Mouse (Mus musculus): Measurements from ENCODE around the gene Faap24. TPM values are rescaled to one million over a fixed set of nuclear protein-coding genes. Genes with fewer than 3 reads are reported as not detected.

Faap24 gene
- 19.9 and 22.4 TPM in 2 replicates for polyA plus RNA-seq (2014; fragmentation: Nextera tagmentation; extraction: Ambion mirVana)

DNA sequence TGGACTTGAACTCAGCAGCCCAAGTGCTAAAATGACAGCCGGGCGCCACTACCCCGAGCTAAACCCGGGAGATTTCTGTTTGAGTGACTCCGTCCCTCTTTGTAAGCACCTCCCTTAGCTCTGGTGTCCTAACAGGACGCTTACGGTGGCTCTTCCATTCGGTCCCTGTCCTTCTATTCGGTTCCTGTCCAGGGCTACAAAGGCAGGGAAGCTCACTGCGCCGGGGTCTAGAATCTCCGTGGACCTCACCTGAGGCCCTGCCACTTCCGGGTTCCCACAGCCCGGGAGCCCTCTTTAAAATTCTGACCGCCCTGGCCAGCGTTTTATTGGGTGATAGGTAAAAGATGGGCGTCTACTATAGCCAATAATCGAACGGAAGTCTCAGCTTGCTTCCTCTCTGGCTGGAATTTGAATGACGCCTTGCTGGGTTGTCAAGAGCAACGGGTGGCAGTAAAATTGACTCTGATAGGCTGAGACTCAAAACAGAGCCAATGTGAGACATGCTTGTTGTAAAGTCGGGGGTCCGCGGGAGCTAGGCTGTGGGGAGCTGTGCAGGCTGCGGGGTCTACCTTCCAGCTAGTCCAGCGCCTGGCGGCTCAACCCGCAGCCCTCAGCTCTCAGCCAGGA is at the start of gene Faap24, which contains the start of gene Cep89:
Faap24 (minus strand) TSS at position 295 of the 627 bp plus-strand sequence.
Cep89 (plus strand) TSS at position 494 of the 627 bp plus-strand sequence.
- Histone ChIP-seq H3K4me3 (ENCODE audit: low read depth, low read length) (peak within 1 kb of the TSS; percentile 63), H3K4me1 (ENCODE audit: control insufficient read depth, insufficient read depth, low read length) (peaks cover 3% of the 10 kb centered on the region), H3K36me3 (ENCODE audit: control insufficient read depth, insufficient read depth, low read length) (peaks cover 11% of the 10 kb centered on the region), H3K27ac (ENCODE audit: low read depth, low read length) (no peak within 1 kb of the TSS), H3K27me3 (ENCODE audit: control insufficient read depth, insufficient read depth, low read length) (no peaks in the 10 kb centered on the region), H3K9ac (ENCODE audit: low read length) (peak within 1 kb of the TSS; percentile 67), H3K4me2 (ENCODE audit: low read depth) (peak within 1 kb of the TSS; percentile 74), H3K9me3 (ENCODE audit: control insufficient read depth, low read length) (no peaks in the 10 kb centered on the region)
- peak; percentile 95 for DNase-seq (ENCODE audit: low spot score)
- ATAC-seq (ENCODE audit: insufficient read depth, low FRiP score, low TSS enrichment) = peak; percentile 99
- under 1% methylated on average over 28 of the region's 28 CpGs for WGBS

DNA sequence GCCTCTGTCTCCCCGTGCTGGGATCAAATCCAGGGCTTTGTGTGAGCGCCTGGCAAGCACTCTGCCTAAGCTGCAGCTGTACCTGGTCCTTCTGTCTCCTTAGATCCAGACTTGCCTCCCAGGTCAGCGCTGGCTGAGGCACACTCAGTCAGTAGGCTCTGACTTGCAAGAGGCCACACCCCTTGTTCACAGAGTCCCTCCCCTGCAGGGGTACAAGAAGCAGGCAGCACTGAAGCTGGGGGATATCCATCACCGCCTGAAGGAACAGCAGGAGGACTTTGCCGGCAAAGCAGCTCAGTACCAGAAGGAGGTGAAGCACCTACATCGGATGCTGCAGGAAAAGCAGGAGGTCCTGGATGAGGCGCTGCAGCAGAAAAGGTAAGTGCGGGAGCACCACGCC is 38.6 kb upstream of the Faap24 start:
- ATAC-seq (ENCODE audit: insufficient read depth, low FRiP score, low TSS enrichment) (no peak), DNase-seq (ENCODE audit: low spot score) (no peak)
- Histone ChIP-seq H3K27me3 (ENCODE audit: control insufficient read depth, insufficient read depth, low read length) (no peaks in the 10 kb centered on the region), H3K4me3 (ENCODE audit: low read depth, low read length) (no peak overlapping the region), H3K4me1 (ENCODE audit: control insufficient read depth, insufficient read depth, low read length) (no peaks in the 10 kb centered on the region), H3K27ac (ENCODE audit: low read depth, low read length) (no peak overlapping the region), H3K4me2 (ENCODE audit: low read depth) (no peak overlapping the region), H3K9me3 (ENCODE audit: control insufficient read depth, low read length) (no peaks in the 10 kb centered on the region), H3K9ac (ENCODE audit: low read length) (no peak overlapping the region), H3K36me3 (ENCODE audit: control insufficient read depth, insufficient read depth, low read length) (peaks cover 18% of the 10 kb centered on the region)
- WGBS = 83% methylated on average over 9 of the region's 9 CpGs

DNA sequence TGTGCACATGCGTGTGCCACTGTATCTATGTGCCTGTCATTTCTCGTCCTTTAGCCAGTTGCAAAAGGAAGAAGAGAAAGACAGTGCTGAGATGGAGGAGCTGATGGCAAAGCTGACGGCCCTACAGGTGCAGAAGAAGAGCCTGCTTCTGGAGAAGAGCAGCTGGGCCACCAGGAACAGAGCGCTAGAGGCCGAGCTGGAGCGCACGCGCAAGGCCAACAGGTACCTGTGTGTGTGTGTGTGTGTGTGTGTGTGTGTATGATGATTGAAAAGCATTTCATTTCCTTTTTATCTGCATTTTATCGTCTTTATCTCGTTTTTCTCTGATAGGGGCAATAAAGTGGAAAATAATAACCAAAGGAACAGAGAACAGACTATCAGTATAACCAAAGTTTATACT is 31.5 kb upstream of the Faap24 start:
- H3K4me3 ChIP-seq (ENCODE audit: low read depth, low read length) = no peak overlapping the region
- H3K27me3 ChIP-seq (ENCODE audit: control insufficient read depth, insufficient read depth, low read length) = no peaks in the 10 kb centered on the region
- ATAC-seq (ENCODE audit: insufficient read depth, low FRiP score, low TSS enrichment) (no peak), DNase-seq (ENCODE audit: low spot score) (no peak)
- WGBS = 92% methylated on average over 10 of the region's 10 CpGs
- H3K36me3 ChIP-seq (ENCODE audit: control insufficient read depth, insufficient read depth, low read length) = peaks cover 10% of the 10 kb centered on the region
- H3K4me2 ChIP-seq (ENCODE audit: low read depth) = no peak overlapping the region
- H3K27ac ChIP-seq (ENCODE audit: low read depth, low read length) = no peak overlapping the region
- H3K4me1 ChIP-seq (ENCODE audit: control insufficient read depth, insufficient read depth, low read length) = no peaks in the 10 kb centered on the region
- H3K9ac ChIP-seq (ENCODE audit: low read length) = no peak overlapping the region
- H3K9me3 ChIP-seq (ENCODE audit: control insufficient read depth, low read length) = no peaks in the 10 kb centered on the region

DNA sequence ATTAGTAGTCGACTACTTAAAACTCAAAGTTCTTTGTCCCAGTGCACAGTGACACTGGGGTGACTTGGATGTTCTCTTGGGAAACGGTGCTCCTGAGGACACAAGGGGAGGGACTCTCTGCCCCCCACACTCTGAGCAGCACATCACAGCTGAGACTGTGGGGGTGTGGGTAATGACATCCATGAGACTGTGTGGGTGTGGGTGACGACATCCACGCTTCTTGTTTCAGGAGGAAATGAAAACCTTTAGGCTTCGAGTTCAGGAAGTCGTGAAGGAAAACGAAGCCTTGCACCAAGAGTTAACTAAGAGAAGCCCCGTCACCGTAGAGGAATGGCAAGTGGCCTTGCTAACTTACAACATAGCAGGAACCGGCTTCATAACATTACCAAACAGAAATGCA is 26.4 kb upstream of the Faap24 start:
- no peaks in the 10 kb centered on the region; the same call in none of the 2 replicates for H3K36me3 ChIP-seq (ENCODE audit: control insufficient read depth, insufficient read depth, low read length)
- WGBS = 94% methylated on average over 10 of the region's 10 CpGs
- no peak overlapping the region for H3K4me3 ChIP-seq (ENCODE audit: low read depth, low read length)
- no peak overlapping the region for H3K4me2 ChIP-seq (ENCODE audit: low read depth)
- no peaks in the 10 kb centered on the region for H3K9me3 ChIP-seq (ENCODE audit: control insufficient read depth, low read length)
- DNase-seq (ENCODE audit: low spot score) (no peak), ATAC-seq (ENCODE audit: insufficient read depth, low FRiP score, low TSS enrichment) (no peak)
- no peaks in the 10 kb centered on the region for H3K4me1 ChIP-seq (ENCODE audit: control insufficient read depth, insufficient read depth, low read length)
- no peak overlapping the region for H3K27ac ChIP-seq (ENCODE audit: low read depth, low read length)
- H3K27me3 ChIP-seq (ENCODE audit: control insufficient read depth, insufficient read depth, low read length) = no peaks in the 10 kb centered on the region
- H3K9ac ChIP-seq (ENCODE audit: low read length) = no peak overlapping the region

DNA sequence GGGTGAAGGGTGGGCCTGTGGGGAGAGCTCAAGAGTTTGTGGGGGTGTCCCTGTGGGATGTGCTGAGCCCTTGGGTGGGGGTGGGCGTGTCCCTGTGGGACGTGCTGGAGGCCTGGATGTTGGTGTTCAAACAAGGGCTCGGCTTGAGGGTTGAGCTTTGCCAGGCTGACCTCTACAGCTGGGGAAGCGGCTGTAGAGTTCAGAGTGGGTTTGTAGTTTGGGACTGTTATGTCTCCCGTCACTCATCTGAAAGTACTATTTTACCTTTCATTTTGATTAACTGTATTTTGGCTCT is 20.0 kb upstream of the Faap24 start:
- 88% methylated on average over 5 of the region's 5 CpGs for WGBS
- no peak for DNase-seq (ENCODE audit: low spot score)
- H3K36me3 ChIP-seq (ENCODE audit: control insufficient read depth, insufficient read depth, low read length) = peaks cover 3% of the 10 kb centered on the region

DNA sequence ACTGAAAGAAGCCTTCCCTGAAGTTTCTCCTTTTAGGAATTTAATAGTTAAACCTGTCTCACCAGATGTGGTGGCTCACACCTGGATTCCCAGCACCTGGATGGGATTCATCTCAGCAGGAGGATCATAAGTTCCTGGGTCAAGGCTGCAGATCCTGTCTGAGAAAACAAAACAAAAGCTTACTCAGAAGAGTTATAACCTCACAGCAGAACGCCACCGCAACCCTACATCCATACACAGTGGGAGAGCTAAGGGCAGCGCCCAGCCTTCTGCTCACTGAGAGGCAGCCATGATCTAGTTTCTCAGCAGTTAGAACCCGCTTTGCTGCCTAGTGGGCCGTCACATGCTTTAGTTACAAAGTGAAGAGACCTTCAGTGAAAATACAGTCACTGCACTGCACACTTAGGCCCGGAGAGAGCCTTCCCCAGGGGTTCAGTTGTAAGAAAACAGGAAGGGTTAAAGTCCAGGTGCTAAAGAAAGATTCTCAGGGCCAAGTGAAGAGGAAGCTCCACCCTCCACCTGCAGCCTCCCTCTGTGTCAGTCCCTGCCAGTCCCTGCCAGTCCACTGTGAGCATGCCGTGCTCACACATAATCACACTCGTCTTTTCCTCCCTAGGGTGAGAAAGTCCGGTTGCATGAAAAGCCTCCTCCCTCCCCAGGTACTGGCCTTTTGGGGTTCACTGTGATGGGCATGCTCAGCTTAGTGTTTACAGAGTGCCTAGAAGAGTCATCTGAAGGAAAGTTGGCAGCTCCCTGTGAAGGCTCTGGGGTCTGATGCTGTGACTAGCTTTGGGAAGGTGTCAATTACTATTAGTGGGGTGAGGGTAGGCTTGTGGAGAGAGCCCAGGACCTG is 19.4 kb upstream of the Faap24 start:
- no peak overlapping the region for H3K4me2 ChIP-seq (ENCODE audit: low read depth)
- H3K4me3 ChIP-seq (ENCODE audit: low read depth, low read length) = no peak overlapping the region
- H3K4me1 ChIP-seq (ENCODE audit: control insufficient read depth, insufficient read depth, low read length) = no peaks in the 10 kb centered on the region
- no peak overlapping the region for H3K9ac ChIP-seq (ENCODE audit: low read length)
- WGBS = 82% methylated on average over 9 of the region's 9 CpGs
- H3K9me3 ChIP-seq (ENCODE audit: control insufficient read depth, low read length) = no peaks in the 10 kb centered on the region
- no peak for ATAC-seq (ENCODE audit: insufficient read depth, low FRiP score, low TSS enrichment)
- DNase-seq (ENCODE audit: low spot score) = no peak
- H3K27me3 ChIP-seq (ENCODE audit: control insufficient read depth, insufficient read depth, low read length) = no peaks in the 10 kb centered on the region
- H3K36me3 ChIP-seq (ENCODE audit: control insufficient read depth, insufficient read depth, low read length) = peaks cover 3% of the 10 kb centered on the region; the same call in 1 of the 2 replicates
- H3K27ac ChIP-seq (ENCODE audit: low read depth, low read length) = no peak overlapping the region

More for the DNA sequence above, 20.0 kb upstream of the Faap24 start:
- no peak overlapping the region for H3K9ac ChIP-seq (ENCODE audit: low read length)
- no peak overlapping the region for H3K4me2 ChIP-seq (ENCODE audit: low read depth)
- H3K27ac ChIP-seq (ENCODE audit: low read depth, low read length) = no peak overlapping the region
- H3K9me3 ChIP-seq (ENCODE audit: control insufficient read depth, low read length) = no peaks in the 10 kb centered on the region
- ATAC-seq (ENCODE audit: insufficient read depth, low FRiP score, low TSS enrichment) = no peak
- no peaks in the 10 kb centered on the region for H3K4me1 ChIP-seq (ENCODE audit: control insufficient read depth, insufficient read depth, low read length)
- no peaks in the 10 kb centered on the region for H3K27me3 ChIP-seq (ENCODE audit: control insufficient read depth, insufficient read depth, low read length)
- no peak overlapping the region for H3K4me3 ChIP-seq (ENCODE audit: low read depth, low read length)

DNA sequence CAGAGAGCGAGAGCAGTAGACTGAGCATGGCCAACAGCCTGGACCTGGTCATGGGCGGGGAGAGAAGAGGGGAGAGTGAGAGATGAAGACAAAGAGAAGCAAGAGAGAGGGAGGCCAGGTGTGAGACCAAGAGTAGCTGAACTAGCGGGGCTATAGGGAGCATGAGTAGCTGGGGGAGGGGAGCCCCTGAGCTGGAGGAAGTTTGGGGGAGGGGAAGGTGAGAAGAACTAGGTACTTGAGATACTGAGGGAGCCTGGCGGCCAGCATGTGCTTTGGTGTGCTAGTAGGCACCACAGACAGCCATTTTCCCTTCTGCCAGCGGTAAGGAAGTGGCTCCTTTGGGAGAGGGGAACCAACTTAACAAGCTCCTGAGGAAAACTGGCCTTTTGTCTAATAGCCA is 18.6 kb upstream of the Faap24 start:
- WGBS = 69% methylated on average over 5 of the region's 5 CpGs
- Histone ChIP-seq H3K36me3 (ENCODE audit: control insufficient read depth, insufficient read depth, low read length) (peaks cover 3% of the 10 kb centered on the region), H3K4me2 (ENCODE audit: low read depth) (no peak overlapping the region), H3K9ac (ENCODE audit: low read length) (no peak overlapping the region), H3K4me3 (ENCODE audit: low read depth, low read length) (no peak overlapping the region), H3K27ac (ENCODE audit: low read depth, low read length) (no peak overlapping the region), H3K4me1 (ENCODE audit: control insufficient read depth, insufficient read depth, low read length) (no peaks in the 10 kb centered on the region), H3K9me3 (ENCODE audit: control insufficient read depth, low read length) (no peaks in the 10 kb centered on the region), H3K27me3 (ENCODE audit: control insufficient read depth, insufficient read depth, low read length) (no peaks in the 10 kb centered on the region)
- ATAC-seq (ENCODE audit: insufficient read depth, low FRiP score, low TSS enrichment) (no peak), DNase-seq (ENCODE audit: low spot score) (no peak)

DNA sequence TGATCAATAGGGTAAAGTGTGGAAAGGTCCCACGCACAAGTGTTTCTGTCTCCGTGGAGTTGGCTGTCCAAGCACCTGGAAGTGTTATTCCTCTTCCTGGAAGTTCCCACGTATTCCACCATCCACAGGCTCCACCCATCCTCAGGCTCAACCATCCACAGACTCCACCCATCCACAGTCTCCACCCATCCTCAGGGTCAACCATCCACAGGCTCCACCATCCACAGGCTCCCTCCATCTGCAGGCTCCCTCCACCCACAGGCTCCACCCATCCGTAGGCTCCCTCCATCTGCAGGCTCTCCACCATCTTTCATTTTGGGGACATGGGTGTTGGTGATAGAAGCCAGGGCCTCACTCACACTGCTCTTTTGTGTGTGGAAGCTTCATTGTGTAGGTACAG is 4.5 kb upstream of the Faap24 start:
- Histone ChIP-seq H3K9ac (ENCODE audit: low read length) (no peak overlapping the region), H3K4me1 (ENCODE audit: control insufficient read depth, insufficient read depth, low read length) (peaks cover under 1% of the 10 kb centered on the region), H3K27me3 (ENCODE audit: control insufficient read depth, insufficient read depth, low read length) (no peaks in the 10 kb centered on the region), H3K27ac (ENCODE audit: low read depth, low read length) (no peak overlapping the region), H3K4me2 (ENCODE audit: low read depth) (no peak overlapping the region), H3K36me3 (ENCODE audit: control insufficient read depth, insufficient read depth, low read length) (peaks cover 17% of the 10 kb centered on the region), H3K4me3 (ENCODE audit: low read depth, low read length) (no peak overlapping the region), H3K9me3 (ENCODE audit: control insufficient read depth, low read length) (no peaks in the 10 kb centered on the region)
- WGBS = 84% methylated on average over 4 of the region's 4 CpGs
- DNase-seq (ENCODE audit: low spot score) (no peak), ATAC-seq (ENCODE audit: insufficient read depth, low FRiP score, low TSS enrichment) (no peak)
